Mouse (Mus musculus) liver, adult 2 months (tissue): ENCODE results near the gene Tram1l1. TPM values are rescaled to one million over a fixed set of nuclear protein-coding genes. Genes with fewer than 3 reads are reported as not detected.
"Not testable (repeated sequence)": the region's sequence is repeated elsewhere in the genome, so short reads cannot be mapped to it uniquely, and the experiment has no call there.

ENCODE experiments used
- DNase-seq: peaks from one replicate; pipeline ENCODE4 v3.0.0-alpha.2; 2011; ENCODE audit warnings: low read depth, low spot score; ENCODE audit errors: extremely low read depth
- H3K27ac ChIP-seq: fragments of 200-500 bp; replicated peaks from 2 replicates; pipeline ENCODE4 v1.5.1; 2012; ENCODE audit warnings: low read depth, mild to moderate bottlenecking, control low read depth, inconsistent platforms, low read length; ENCODE audit not compliant: insufficient read depth
- H3K27me3 ChIP-seq: fragments of 200-500 bp; 2 replicates; pipeline ENCODE4 v1.6.1; 2012; ENCODE audit warnings: mild to moderate bottlenecking, moderate library complexity, low read length, inconsistent platforms; ENCODE audit not compliant: control insufficient read depth, insufficient read depth
- H3K36me3 ChIP-seq: fragments of 200-500 bp; 2 replicates; pipeline ENCODE4 v1.6.1; 2012; ENCODE audit warnings: low read length, inconsistent platforms; ENCODE audit not compliant: control insufficient read depth, insufficient read depth
- H3K4me1 ChIP-seq: fragments of 200-500 bp; 2 replicates; pipeline ENCODE4 v1.6.1; 2011; ENCODE audit warnings: low read length; ENCODE audit not compliant: control insufficient read depth, insufficient read depth
- H3K4me3 ChIP-seq: fragments of 200-500 bp; 2 replicates; pipeline ENCODE4 v1.5.1; 2011; ENCODE audit warnings: low read depth, mild to moderate bottlenecking, control low read depth, low read length, moderate library complexity; ENCODE audit not compliant: insufficient read depth
- H3K79me2 ChIP-seq: fragments of 200-500 bp; 2 replicates; pipeline ENCODE4 v1.6.1; 2012; ENCODE audit warnings: inconsistent platforms, mild to moderate bottlenecking, low read length, moderate library complexity; ENCODE audit not compliant: control insufficient read depth, insufficient read depth
- H3K9ac ChIP-seq: fragments of 200-500 bp; 2 replicates; pipeline ENCODE4 v1.6.1; 2012; ENCODE audit warnings: low read depth, mild to moderate bottlenecking, control low read depth, inconsistent platforms, low read length
- CTCF ChIP-seq: fragments of 200-500 bp; IDR thresholded peaks from 2 replicates; pipeline ENCODE4 v1.5.1; 2011; ENCODE audit warnings: low read depth, low read length, control low read depth
- POLR2A ChIP-seq: fragments of 200-500 bp; IDR thresholded peaks from 2 replicates; pipeline ENCODE4 v1.6.1; 2011; ENCODE audit warnings: low read length, control low read depth; ENCODE audit not compliant: insufficient read depth; ENCODE audit errors: extremely low read depth
- WGBS: fragments of 180-500 bp; shearing (Covaris S2); methylation state at CpG from one replicate; pipeline ENCODE4 v1.1.7; 2018; 5-methylcytosine and 5-hydroxymethylcytosine counted together
- polyA plus RNA-seq: library from polyadenylated mRNA; depleted of rRNA; stranded (reverse); fragments of >200 nt; gene quantifications from 2 replicates; pipeline ENCODE4 v1.2.3, GENCODE M21; 2012; rRNA removed
- total RNA-seq: library from RNA; depleted of rRNA; stranded (reverse); fragments of >200 nt; gene quantifications from 2 replicates; pipeline ENCODE4 v1.2.3, GENCODE M21; 2014; rRNA removed

Gene Tram1l1
- total RNA-seq: 0.07 TPM in 1 of 2 replicates, not detected in the other
- not detected in 2 replicates for polyA plus RNA-seq

GRCm38 (mm10) chr3:124320821-124321576 lies at the start of gene Tram1l1:
Tram1l1 (plus strand) TSS chr3:124320855.
- DNase-seq: no peak
- peaks cover 5% of the 10 kb centered on the region; the same call in 1 of the 2 replicates for H3K27me3 ChIP-seq

GRCm38 (mm10) chr3:124271229-124271628 lies 49.4 kb upstream of the Tram1l1 start:
- TF ChIP-seq CTCF (no peak), POLR2A (no peak)
- H3K36me3 ChIP-seq: no peaks in the 10 kb centered on the region
- no peaks in the 10 kb centered on the region for H3K27me3 ChIP-seq
- H3K4me3 ChIP-seq: no peak overlapping the region
- H3K79me2 ChIP-seq: no peaks in the 10 kb centered on the region
- WGBS: 74% methylated on average over 4 of the region's 4 CpGs
- no peaks in the 10 kb centered on the region for H3K4me1 ChIP-seq
- DNase-seq: no peak
- H3K9ac ChIP-seq: no peak overlapping the region
- H3K27ac ChIP-seq: no peak overlapping the region

More at GRCm38 (mm10) chr3:124320821-124321576, at the start of gene Tram1l1:
- Histone ChIP-seq H3K27ac (no peak within 1 kb of the TSS), H3K36me3 (no peaks in the 10 kb centered on the region), H3K9ac (no peak within 1 kb of the TSS), H3K79me2 (no peaks in the 10 kb centered on the region), H3K4me3 (peak within 1 kb of the TSS; percentile 9; the same call in 1 of the 2 replicates), H3K4me1 (no peaks in the 10 kb centered on the region)
- WGBS: 5% methylated on average over 53 of the region's 53 CpGs
- TF ChIP-seq CTCF (no peak), POLR2A (no peak)

GRCm38 (mm10) chr3:124271668-124272067 lies 49.0 kb upstream of the Tram1l1 start:
- Histone ChIP-seq H3K27ac (no peak overlapping the region), H3K36me3 (no peaks in the 10 kb centered on the region), H3K27me3 (no peaks in the 10 kb centered on the region), H3K4me3 (no peak overlapping the region), H3K9ac (no peak overlapping the region), H3K79me2 (no peaks in the 10 kb centered on the region), H3K4me1 (no peaks in the 10 kb centered on the region)
- TF ChIP-seq POLR2A (no peak), CTCF (no peak)
- no peak for DNase-seq
- 66% methylated on average over 3 of the region's 3 CpGs for WGBS

- no peak overlapping the region for H3K4me3 ChIP-seq
Observed at GRCm38 (mm10) chr3:124272465-124273089, 48.1 kb upstream of the Tram1l1 start.

GRCm38 (mm10) chr3:124274928-124275609 lies 45.6 kb upstream of the Tram1l1 start:
- H3K79me2 ChIP-seq, H3K4me1 ChIP-seq, H3K36me3 ChIP-seq, H3K27me3 ChIP-seq, H3K27ac ChIP-seq, H3K4me3 ChIP-seq, H3K9ac ChIP-seq: not testable (repeated sequence)
- WGBS: 17% methylated on average over 13 of the region's 13 CpGs
- TF ChIP-seq CTCF: peak; percentile 75
- DNase-seq: peak; percentile 2

More at GRCm38 (mm10) chr3:124272465-124273089, 48.1 kb upstream of the Tram1l1 start:
- WGBS: 54% methylated on average over 2 of the region's 2 CpGs
- no peak for DNase-seq
- H3K9ac ChIP-seq: no peak overlapping the region
- no peaks in the 10 kb centered on the region for H3K27me3 ChIP-seq
- TF ChIP-seq POLR2A (no peak), CTCF (no peak)
- H3K27ac ChIP-seq: no peak overlapping the region
- H3K79me2 ChIP-seq: no peaks in the 10 kb centered on the region
- no peaks in the 10 kb centered on the region for H3K4me1 ChIP-seq
- no peaks in the 10 kb centered on the region for H3K36me3 ChIP-seq

- not testable (repeated sequence) for H3K79me2 ChIP-seq, H3K36me3 ChIP-seq, H3K27me3 ChIP-seq, H3K4me1 ChIP-seq, DNase-seq, H3K9ac ChIP-seq, H3K4me3 ChIP-seq, H3K27ac ChIP-seq
- 40% methylated on average over 7 of the region's 7 CpGs for WGBS
Observed at GRCm38 (mm10) chr3:124288936-124289335, 31.7 kb upstream of the Tram1l1 start.
